Mouse (Mus musculus): ENCODE measurements around the gene Cacna1i. TPM values are rescaled to one million over a fixed set of nuclear protein-coding genes. Genes with fewer than 3 reads are reported as not detected.

Cacna1i gene
- polyA plus RNA-seq, 1 experiment = 36.5 TPM

DNA sequence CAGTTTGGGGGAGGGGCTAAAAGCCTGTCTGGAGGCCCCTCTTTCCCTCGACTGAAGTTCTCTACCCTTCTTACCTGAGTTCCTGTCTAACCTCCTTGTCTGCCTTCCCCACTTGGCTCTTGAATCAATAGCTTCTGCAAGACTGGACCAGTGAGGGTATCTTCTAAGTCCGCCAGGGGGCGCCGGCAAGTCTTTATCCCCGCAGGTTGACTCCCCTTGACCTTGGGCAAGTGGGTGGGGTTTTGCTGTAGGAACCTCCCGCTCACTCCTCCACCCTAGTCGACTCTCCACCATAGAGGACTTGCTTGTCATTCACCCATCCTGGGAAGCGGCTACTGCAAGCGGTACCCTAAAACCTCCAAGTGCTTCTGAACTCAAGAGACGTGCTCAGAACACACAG lies 2.4 kb downstream of the Cacna1i start:
- peak overlapping the region; percentile 88 for H3K4me3 ChIP-seq (ENCODE audit: insufficient read depth, low read length)
- TF ChIP-seq POLR2A (IDR thresholded peaks at IDR 0.05; ENCODE audit: extremely low read depth, insufficient read depth, low read length) (no peak), CTCF (IDR thresholded peaks at IDR 0.05; ENCODE audit: extremely low read depth, insufficient read depth, low read length) (peak; percentile 37)
- H3K27ac ChIP-seq (ENCODE audit: insufficient read depth, low read length) = no peak overlapping the region
- H3K4me1 ChIP-seq (ENCODE audit: control insufficient read depth, insufficient read depth, low read length) = peaks cover 7% of the 10 kb centered on the region

DNA sequence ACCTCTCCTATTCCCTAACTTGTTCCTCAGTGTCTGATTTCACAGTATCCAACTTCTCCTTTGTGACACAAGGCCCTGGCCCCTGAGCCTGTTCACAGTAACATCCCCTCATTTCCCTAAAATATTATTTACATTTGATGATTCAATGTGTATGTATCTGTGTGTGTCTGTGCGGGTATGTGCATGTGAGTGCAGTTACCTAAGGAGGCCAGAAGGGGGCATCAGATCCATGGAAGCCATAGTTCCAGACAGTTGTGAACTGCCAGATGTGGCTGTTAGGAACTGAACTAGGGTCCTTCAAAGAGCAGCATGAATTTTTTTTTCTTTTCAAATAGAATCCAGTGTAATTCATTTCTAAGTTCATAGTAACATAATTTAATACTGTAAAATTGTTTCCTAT lies 10.1 kb downstream of the Cacna1i start:
- Histone ChIP-seq H3K4me3 (ENCODE audit: insufficient read depth, low read length) (no peak overlapping the region), H3K4me1 (ENCODE audit: control insufficient read depth, insufficient read depth, low read length) (no peaks in the 10 kb centered on the region), H3K27ac (ENCODE audit: insufficient read depth, low read length) (no peak overlapping the region)
- no peak for TF ChIP-seq POLR2A (IDR thresholded peaks at IDR 0.05; ENCODE audit: extremely low read depth, insufficient read depth, low read length)
- peak; percentile 13; the same call in 1 of the 2 replicates for TF ChIP-seq CTCF (IDR thresholded peaks at IDR 0.05; ENCODE audit: extremely low read depth, insufficient read depth, low read length)

- Histone ChIP-seq H3K4me3 (ENCODE audit: insufficient read depth, low read length) (no peak overlapping the region), H3K4me1 (ENCODE audit: control insufficient read depth, insufficient read depth, low read length) (no peaks in the 10 kb centered on the region), H3K27ac (ENCODE audit: insufficient read depth, low read length) (no peak overlapping the region)
- TF ChIP-seq CTCF (IDR thresholded peaks at IDR 0.05; ENCODE audit: extremely low read depth, insufficient read depth, low read length) (no peak), POLR2A (IDR thresholded peaks at IDR 0.05; ENCODE audit: extremely low read depth, insufficient read depth, low read length) (no peak)
These were observed 16.7 kb downstream of the Cacna1i start for GRCm38 (mm10) chr15:80303779-80304178.

DNA sequence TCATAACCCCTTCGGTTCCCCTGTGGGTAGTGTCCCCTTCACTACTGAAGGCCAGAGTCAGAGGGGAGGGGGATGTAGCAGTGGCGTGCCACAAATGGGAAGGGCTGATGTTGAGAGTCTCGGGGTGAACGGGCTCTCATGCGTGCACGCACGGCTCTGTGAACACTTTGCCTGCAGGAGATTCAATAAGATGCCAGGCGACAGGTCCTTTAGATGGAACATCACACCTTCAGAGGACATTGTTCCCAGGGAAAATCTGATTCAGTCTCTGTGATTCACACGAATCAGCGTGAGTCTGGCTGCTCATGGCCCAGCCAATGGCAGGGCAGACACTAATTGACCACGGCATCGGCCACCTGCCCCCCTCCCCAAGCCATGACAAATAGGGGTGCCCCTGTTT lies 17.1 kb downstream of the Cacna1i start:
- Histone ChIP-seq H3K4me1 (ENCODE audit: control insufficient read depth, insufficient read depth, low read length) (no peaks in the 10 kb centered on the region), H3K4me3 (ENCODE audit: insufficient read depth, low read length) (no peak overlapping the region), H3K27ac (ENCODE audit: insufficient read depth, low read length) (no peak overlapping the region)
- no peak for TF ChIP-seq CTCF (IDR thresholded peaks at IDR 0.05; ENCODE audit: extremely low read depth, insufficient read depth, low read length)
- TF ChIP-seq POLR2A (IDR thresholded peaks at IDR 0.05; ENCODE audit: extremely low read depth, insufficient read depth, low read length) = no peak

- Histone ChIP-seq H3K4me1 (ENCODE audit: control insufficient read depth, insufficient read depth, low read length) (no peaks in the 10 kb centered on the region), H3K27ac (ENCODE audit: insufficient read depth, low read length) (no peak overlapping the region), H3K4me3 (ENCODE audit: insufficient read depth, low read length) (no peak overlapping the region)
- TF ChIP-seq CTCF (IDR thresholded peaks at IDR 0.05; ENCODE audit: extremely low read depth, insufficient read depth, low read length) = no peak
- no peak for TF ChIP-seq POLR2A (IDR thresholded peaks at IDR 0.05; ENCODE audit: extremely low read depth, insufficient read depth, low read length)
These were observed 19.1 kb downstream of the Cacna1i start for GRCm38 (mm10) chr15:80306146-80306545.

GRCm38 (mm10) chr15:80314731-80315130 lies 27.7 kb downstream of the Cacna1i start:
- TF ChIP-seq CTCF (IDR thresholded peaks at IDR 0.05; ENCODE audit: extremely low read depth, insufficient read depth, low read length) (no peak), POLR2A (IDR thresholded peaks at IDR 0.05; ENCODE audit: extremely low read depth, insufficient read depth, low read length) (no peak)
- Histone ChIP-seq H3K4me1 (ENCODE audit: control insufficient read depth, insufficient read depth, low read length) (peaks cover 2% of the 10 kb centered on the region), H3K27ac (ENCODE audit: insufficient read depth, low read length) (no peak overlapping the region), H3K4me3 (ENCODE audit: insufficient read depth, low read length) (no peak overlapping the region)

GRCm38 (mm10) chr15:80316966-80317634 lies 30.1 kb downstream of the Cacna1i start:
- H3K4me3 ChIP-seq (ENCODE audit: insufficient read depth, low read length) = no peak overlapping the region
- no peak overlapping the region for H3K27ac ChIP-seq (ENCODE audit: insufficient read depth, low read length)
- H3K4me1 ChIP-seq (ENCODE audit: control insufficient read depth, insufficient read depth, low read length) = peaks cover 2% of the 10 kb centered on the region
- TF ChIP-seq POLR2A (IDR thresholded peaks at IDR 0.05; ENCODE audit: extremely low read depth, insufficient read depth, low read length) (no peak), CTCF (IDR thresholded peaks at IDR 0.05; ENCODE audit: extremely low read depth, insufficient read depth, low read length) (no peak)

- no peak overlapping the region for H3K4me3 ChIP-seq (ENCODE audit: insufficient read depth, low read length)
- peaks cover 2% of the 10 kb centered on the region for H3K4me1 ChIP-seq (ENCODE audit: control insufficient read depth, insufficient read depth, low read length)
- no peak overlapping the region for H3K27ac ChIP-seq (ENCODE audit: insufficient read depth, low read length)
- no peak for TF ChIP-seq POLR2A (IDR thresholded peaks at IDR 0.05; ENCODE audit: extremely low read depth, insufficient read depth, low read length)
- TF ChIP-seq CTCF (IDR thresholded peaks at IDR 0.05; ENCODE audit: extremely low read depth, insufficient read depth, low read length) = no peak
These were observed 30.9 kb downstream of the Cacna1i start for GRCm38 (mm10) chr15:80317841-80318530.

DNA sequence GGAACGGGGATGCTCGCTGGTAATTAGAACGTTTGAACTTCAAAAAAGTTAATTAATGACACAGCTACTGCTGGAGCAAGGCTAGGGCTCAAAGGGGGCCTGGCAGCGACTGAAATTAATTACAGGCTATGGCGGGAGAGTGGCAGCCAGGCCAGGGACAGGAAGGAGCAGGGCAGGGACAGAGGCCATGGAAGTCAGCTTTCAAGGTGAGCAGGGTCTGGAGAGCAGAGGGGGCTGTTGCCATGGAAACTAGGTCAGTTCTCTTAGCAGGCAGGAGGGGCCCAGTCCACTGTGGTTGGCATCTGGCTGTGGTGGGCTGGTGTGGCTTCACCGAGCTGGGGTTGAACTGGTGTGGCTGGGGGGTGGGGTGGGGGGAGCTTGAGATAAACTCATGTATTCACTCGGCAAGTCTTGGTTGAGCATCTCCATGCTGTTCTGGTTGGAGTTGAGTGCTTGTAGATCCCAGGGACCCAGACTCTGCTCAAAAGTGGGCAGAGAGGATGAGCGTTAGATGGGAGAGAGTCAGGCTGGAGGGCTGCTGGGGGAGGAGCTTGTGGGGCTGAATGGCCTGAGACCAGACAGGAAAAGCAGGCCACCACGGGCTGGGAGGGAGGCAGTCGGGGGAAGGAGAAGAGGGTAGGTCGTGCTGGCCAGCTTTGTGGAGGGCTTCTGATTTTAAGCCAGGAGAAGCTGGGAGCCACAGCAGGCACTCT lies 31.7 kb downstream of the Cacna1i start:
- Histone ChIP-seq H3K4me1 (ENCODE audit: control insufficient read depth, insufficient read depth, low read length) (peaks cover 2% of the 10 kb centered on the region), H3K4me3 (ENCODE audit: insufficient read depth, low read length) (no peak overlapping the region), H3K27ac (ENCODE audit: insufficient read depth, low read length) (no peak overlapping the region)
- TF ChIP-seq CTCF (IDR thresholded peaks at IDR 0.05; ENCODE audit: extremely low read depth, insufficient read depth, low read length) (no peak), POLR2A (IDR thresholded peaks at IDR 0.05; ENCODE audit: extremely low read depth, insufficient read depth, low read length) (no peak)
